Mouse (Mus musculus) retina, embryonic 14.5 days (tissue): ENCODE measurements at regions not wholly inside any gene's neighbourhood (a gene's known extent, or its start where the extent isn't known, plus 50 kb on each side); places are given as distances from the start of the nearest gene placed in this dataset.

ENCODE experiments used
- DNase-seq: peaks from one replicate; pipeline ENCODE4 v3.0.0-alpha.2; 2015; ENCODE audit warnings: low spot score

- DNase-seq: peak; percentile 1
Measured at GRCm38 (mm10) chr12:22745556-22745955, 1034.5 kb downstream of the Gm10330 start.

DNA sequence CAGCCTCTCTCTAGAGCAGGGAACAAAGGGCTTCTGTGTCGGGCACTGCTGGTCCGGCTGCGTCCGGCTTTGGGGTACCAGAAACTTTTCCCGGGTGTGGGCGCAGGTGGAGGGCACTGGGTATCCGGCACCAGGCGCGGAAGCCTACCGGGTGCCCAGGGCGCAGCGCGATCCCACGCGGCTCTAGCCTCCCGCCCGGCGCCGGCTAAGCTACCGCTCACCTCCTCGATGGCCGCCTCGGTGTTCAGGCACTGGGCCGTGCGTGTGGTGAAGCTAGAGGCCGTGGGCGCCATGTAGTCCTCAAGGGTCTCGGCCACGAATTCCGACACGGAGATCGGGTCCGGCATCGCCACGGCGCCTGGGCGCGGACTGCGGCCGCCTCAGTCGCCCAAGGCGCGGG lies 1035.0 kb downstream of the Gm10330 start:
- DNase-seq: peak; percentile 1
